Mouse (Mus musculus): Measurements from ENCODE around the gene Tatdn2. TPM values are rescaled to one million over a fixed set of nuclear protein-coding genes. Genes with fewer than 3 reads are reported as not detected.
"Not testable (repeated sequence)": the region's sequence is repeated elsewhere in the genome, so short reads cannot be mapped to it uniquely, and the experiment has no call there.

The Tatdn2 gene
- polyA plus RNA-seq, 1 experiment from 2014 or later, result 2.1 TPM

DNA sequence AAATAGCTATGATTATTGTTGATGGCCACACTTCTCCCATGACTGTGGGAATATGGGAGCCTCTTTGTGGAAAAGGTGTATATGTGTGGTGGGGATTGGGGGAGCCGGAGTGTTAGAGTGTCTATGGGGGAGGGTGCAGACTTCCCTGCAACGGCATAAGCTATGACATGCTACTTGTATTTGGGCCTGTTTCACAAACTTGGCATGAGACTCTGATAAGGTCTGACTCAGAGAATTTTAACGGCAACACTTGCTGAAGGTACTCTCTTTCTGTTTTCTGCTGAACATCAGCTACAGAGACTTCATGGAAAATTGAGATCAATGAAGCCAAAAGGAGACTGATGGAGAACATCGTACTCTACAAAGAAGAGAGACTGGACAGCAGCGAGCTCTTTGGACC is 3.5 kb upstream of the Tatdn2 start:
- no peak for ATAC-seq (ENCODE audit: low FRiP score, low TSS enrichment)
- Histone ChIP-seq H3K9ac (replicated peaks; ENCODE audit: low read length) (no peak overlapping the region), H3K4me1 (ENCODE audit: control insufficient read depth, insufficient read depth, low read length) (peaks cover 10% of the 10 kb centered on the region), H3K27ac (replicated peaks; ENCODE audit: low read depth, low read length) (no peak overlapping the region), H3K27me3 (ENCODE audit: control insufficient read depth, insufficient read depth, low read length) (no peaks in the 10 kb centered on the region), H3K4me3 (replicated peaks; ENCODE audit: low read depth, low read length) (no peak overlapping the region), H3K4me2 (ENCODE audit: low read length) (no peak overlapping the region), H3K9me3 (ENCODE audit: control insufficient read depth, low read length) (no peaks in the 10 kb centered on the region), H3K36me3 (ENCODE audit: control insufficient read depth, insufficient read depth, low read length) (no peaks in the 10 kb centered on the region)
- no peak for DNase-seq
- 94% methylated on average over 5 of the region's 5 CpGs for WGBS

DNA sequence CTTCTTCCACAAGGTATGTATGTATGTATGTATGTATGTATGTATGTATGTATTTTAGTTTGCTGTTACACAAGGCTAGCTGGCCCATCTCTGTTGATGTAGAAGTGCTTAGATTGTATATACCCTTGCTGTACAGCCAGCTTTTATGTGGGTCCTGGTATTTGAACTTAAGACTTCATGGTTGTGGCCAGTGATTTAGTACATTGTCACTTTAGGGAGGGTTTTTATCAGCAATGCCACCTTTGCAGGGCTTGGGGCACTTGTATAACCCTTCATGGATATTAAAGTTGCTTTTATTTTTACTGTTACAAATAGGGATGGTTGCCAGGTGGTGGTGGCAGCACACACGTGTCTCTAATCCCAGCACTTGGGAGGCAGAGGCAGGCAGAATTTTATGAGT is 1.6 kb upstream of the Tatdn2 start:
- Histone ChIP-seq H3K4me2 (ENCODE audit: low read length) (no peak overlapping the region), H3K36me3 (ENCODE audit: control insufficient read depth, insufficient read depth, low read length) (peaks cover 7% of the 10 kb centered on the region; the same call in 1 of the 2 replicates), H3K4me1 (ENCODE audit: control insufficient read depth, insufficient read depth, low read length) (peaks cover 15% of the 10 kb centered on the region), H3K4me3 (replicated peaks; ENCODE audit: low read depth, low read length) (no peak overlapping the region), H3K9ac (replicated peaks; ENCODE audit: low read length) (no peak overlapping the region), H3K27me3 (ENCODE audit: control insufficient read depth, insufficient read depth, low read length) (no peaks in the 10 kb centered on the region), H3K27ac (replicated peaks; ENCODE audit: low read depth, low read length) (no peak overlapping the region), H3K9me3 (ENCODE audit: control insufficient read depth, low read length) (no peaks in the 10 kb centered on the region)
- ATAC-seq (ENCODE audit: low FRiP score, low TSS enrichment) (no peak), DNase-seq (no peak)
- WGBS, result 83% methylated on average over 1 of the region's 1 CpGs

DNA sequence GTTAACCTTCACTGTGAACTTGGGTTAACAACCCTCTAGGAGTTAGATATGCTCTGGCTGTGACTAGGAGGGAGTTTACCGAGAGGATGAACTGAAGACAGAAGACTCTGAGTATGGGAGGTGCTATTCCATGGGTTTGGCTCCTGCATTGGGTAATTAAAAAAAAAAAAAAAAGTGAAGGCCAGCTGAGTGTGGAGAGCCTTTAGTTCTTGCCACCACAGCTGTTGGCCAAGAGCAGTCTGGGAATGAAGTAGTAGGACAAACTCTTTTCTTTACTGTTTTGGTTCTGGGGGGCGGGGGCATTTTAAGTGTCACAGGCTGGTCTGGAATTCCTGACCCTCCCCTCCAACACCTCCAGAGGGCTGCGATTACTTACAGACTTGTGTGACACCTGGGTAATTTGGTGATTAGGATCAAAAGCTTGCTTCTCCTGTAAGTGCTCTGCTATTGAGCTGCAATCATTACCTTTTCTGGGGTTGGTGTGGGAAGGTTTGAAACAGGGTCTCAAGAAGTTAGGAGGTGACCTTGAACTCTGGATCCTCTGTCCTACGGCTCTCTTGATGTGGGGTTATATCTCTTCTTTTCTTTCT is 989 bp upstream of the Tatdn2 start:
- peaks cover 8% of the 10 kb centered on the region; the same call in 1 of the 2 replicates for H3K36me3 ChIP-seq (ENCODE audit: control insufficient read depth, insufficient read depth, low read length)
- H3K4me1 ChIP-seq (ENCODE audit: control insufficient read depth, insufficient read depth, low read length), result peaks cover 15% of the 10 kb centered on the region
- WGBS, result 92% methylated on average over 4 of the region's 4 CpGs
- H3K9me3 ChIP-seq (ENCODE audit: control insufficient read depth, low read length), result no peaks in the 10 kb centered on the region
- no peak for ATAC-seq (ENCODE audit: low FRiP score, low TSS enrichment)
- H3K4me2 ChIP-seq (ENCODE audit: low read length), result peak overlapping the region; percentile 99
- DNase-seq, result no peak
- peak overlapping the region; percentile 49; the same call in 1 of the 2 replicates for H3K9ac ChIP-seq (replicated peaks; ENCODE audit: low read length)
- H3K27me3 ChIP-seq (ENCODE audit: control insufficient read depth, insufficient read depth, low read length), result no peaks in the 10 kb centered on the region
- peak overlapping the region; percentile 86 for H3K4me3 ChIP-seq (replicated peaks; ENCODE audit: low read depth, low read length)
- no peak overlapping the region; the same call in 1 of the 2 replicates for H3K27ac ChIP-seq (replicated peaks; ENCODE audit: low read depth, low read length)

DNA sequence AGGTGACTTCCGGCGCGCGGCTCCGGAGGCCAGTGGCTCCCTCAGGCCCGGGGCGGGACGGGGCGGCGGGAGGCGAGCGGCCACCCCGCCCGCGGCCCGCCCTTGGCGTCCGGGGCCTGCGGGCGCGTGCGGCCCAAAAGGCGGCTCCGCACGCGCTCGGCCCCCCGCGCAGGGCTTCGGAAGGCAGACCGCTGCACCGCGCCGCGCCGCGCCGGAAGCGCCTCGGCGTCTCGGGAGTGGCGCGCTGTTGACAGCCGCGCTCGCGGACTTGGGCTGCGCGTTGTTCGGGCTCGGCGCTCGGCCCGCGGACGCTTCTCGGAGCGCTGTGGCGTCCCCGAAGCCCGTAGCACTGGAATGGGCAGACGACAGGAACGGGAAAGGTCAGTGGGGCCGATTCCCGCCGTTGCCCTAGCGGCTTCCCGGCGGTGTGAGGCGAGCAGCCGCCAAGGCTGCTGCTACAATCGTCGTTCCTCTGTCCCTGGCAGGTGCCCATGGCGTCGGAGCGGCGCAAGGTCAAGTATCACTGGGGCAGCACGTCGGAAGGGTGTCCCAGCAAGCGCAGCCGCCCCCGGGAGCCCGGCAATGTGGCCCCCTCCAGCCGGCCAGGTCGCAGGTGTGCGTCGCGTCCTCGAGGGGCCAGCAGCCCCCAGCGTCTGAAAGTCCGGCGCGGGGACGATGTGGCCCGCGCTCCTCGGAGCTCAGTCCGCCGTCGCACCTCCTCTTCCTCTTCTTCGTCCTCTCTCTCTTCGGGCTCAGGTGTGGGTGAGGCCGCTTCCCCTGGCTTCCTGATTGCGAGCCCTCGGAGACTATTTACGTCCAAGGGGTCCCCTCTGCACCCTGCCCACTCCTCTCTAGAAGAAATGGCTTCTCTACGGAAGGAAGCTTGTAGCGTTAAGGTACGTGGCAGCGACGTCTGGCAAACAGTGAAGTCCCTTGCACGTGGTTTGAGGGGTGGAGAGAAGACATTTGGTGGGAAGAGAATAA is 664 bp downstream of the Tatdn2 start:
- ATAC-seq (ENCODE audit: low FRiP score, low TSS enrichment) (peak; percentile 65; the same call in 1 of the 2 replicates), DNase-seq (peak; percentile 78)
- H3K9ac ChIP-seq (replicated peaks; ENCODE audit: low read length), result peak overlapping the region; percentile 73
- H3K4me3 ChIP-seq (replicated peaks; ENCODE audit: low read depth, low read length), result peak overlapping the region; percentile 86
- peak overlapping the region; percentile 99 for H3K4me2 ChIP-seq (ENCODE audit: low read length)
- peak overlapping the region; percentile 83 for H3K27ac ChIP-seq (replicated peaks; ENCODE audit: low read depth, low read length)
- WGBS, result under 1% methylated on average over 110 of the region's 113 CpGs
- H3K4me1 ChIP-seq (ENCODE audit: control insufficient read depth, insufficient read depth, low read length), result peaks cover 15% of the 10 kb centered on the region
- no peaks in the 10 kb centered on the region for H3K27me3 ChIP-seq (ENCODE audit: control insufficient read depth, insufficient read depth, low read length)
- peaks cover 23% of the 10 kb centered on the region for H3K36me3 ChIP-seq (ENCODE audit: control insufficient read depth, insufficient read depth, low read length)
- no peaks in the 10 kb centered on the region for H3K9me3 ChIP-seq (ENCODE audit: control insufficient read depth, low read length)

DNA sequence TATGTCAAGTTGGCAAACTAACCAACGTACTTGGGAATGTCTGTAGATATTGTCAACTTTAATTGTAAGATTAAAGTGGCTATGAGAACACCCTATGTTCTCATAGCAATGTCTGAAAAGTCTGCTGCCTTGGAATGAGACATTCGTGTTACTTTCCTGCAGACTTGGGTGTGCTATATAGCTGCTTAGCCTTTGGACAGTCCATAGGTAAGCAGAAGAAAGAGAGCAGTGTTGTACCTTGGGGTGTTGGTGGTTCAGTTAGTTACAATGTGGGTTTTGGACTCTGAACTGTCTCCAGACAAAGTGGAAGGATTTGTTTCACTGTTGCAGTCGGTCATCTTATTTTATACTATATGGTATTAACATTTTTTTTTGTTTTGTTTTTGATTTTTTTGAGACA is 15.9 kb downstream of the Tatdn2 start:
- H3K9me3 ChIP-seq (ENCODE audit: control insufficient read depth, low read length), result no peaks in the 10 kb centered on the region
- H3K4me1 ChIP-seq (ENCODE audit: control insufficient read depth, insufficient read depth, low read length), result no peaks in the 10 kb centered on the region
- H3K27ac ChIP-seq (replicated peaks; ENCODE audit: low read depth, low read length), result no peak overlapping the region
- no peak overlapping the region for H3K4me2 ChIP-seq (ENCODE audit: low read length)
- DNase-seq (no peak), ATAC-seq (ENCODE audit: low FRiP score, low TSS enrichment) (no peak)
- peaks cover 95% of the 10 kb centered on the region for H3K36me3 ChIP-seq (ENCODE audit: control insufficient read depth, insufficient read depth, low read length)
- WGBS, result 96% methylated on average over 3 of the region's 3 CpGs
- no peaks in the 10 kb centered on the region for H3K27me3 ChIP-seq (ENCODE audit: control insufficient read depth, insufficient read depth, low read length)
- no peak overlapping the region for H3K9ac ChIP-seq (replicated peaks; ENCODE audit: low read length)
- H3K4me3 ChIP-seq (replicated peaks; ENCODE audit: low read depth, low read length), result no peak overlapping the region

DNA sequence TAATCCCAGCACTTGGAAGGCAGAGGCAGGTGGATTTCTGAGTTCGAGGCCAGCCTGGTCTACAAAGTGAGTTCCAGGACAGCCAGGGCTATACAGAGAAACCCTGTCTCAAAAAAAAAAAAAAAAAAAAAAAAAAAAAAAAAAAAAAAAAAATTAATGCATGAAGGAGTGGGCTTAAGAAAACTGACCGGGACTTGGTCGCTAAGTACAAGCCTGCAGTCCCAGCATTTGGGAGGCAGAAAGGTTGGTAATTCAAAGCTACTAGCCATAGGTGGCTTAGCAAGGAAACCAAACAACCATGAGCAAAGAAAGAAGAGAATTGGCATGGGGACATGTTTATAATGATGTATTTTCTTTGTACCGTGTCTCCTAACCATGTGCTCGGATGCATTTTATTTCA is 16.5 kb downstream of the Tatdn2 start:
- not testable (repeated sequence) for H3K9me3 ChIP-seq (ENCODE audit: control insufficient read depth, low read length); H3K27me3 ChIP-seq (ENCODE audit: control insufficient read depth, insufficient read depth, low read length); H3K27ac ChIP-seq (replicated peaks; ENCODE audit: low read depth, low read length); H3K4me3 ChIP-seq (replicated peaks; ENCODE audit: low read depth, low read length); ATAC-seq (ENCODE audit: low FRiP score, low TSS enrichment); H3K4me2 ChIP-seq (ENCODE audit: low read length); DNase-seq; H3K4me1 ChIP-seq (ENCODE audit: control insufficient read depth, insufficient read depth, low read length); H3K9ac ChIP-seq (replicated peaks; ENCODE audit: low read length)
- WGBS, result 90% methylated on average over 4 of the region's 5 CpGs
- peaks cover 92% of the 10 kb centered on the region for H3K36me3 ChIP-seq (ENCODE audit: control insufficient read depth, insufficient read depth, low read length)

DNA sequence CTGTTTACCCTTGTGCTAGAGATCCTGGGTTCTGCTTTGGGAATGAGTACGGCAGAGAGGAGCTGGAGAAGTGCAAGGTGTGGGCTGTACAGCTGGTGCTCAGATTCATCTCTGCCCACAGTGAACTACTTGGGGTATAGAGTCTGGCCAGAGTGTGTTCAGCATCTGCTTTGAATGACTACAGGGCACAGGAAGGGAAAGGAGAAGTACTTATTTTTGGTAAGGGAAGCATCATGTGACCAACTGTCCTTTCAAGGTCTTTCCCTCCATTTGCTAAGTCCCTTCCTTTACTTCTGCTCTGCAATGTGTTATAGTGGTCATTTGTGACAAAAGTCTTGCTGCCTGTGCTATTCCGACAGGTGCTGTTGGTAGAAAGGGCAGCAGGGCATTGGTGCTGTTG is 17.4 kb downstream of the Tatdn2 start:
- Histone ChIP-seq H3K36me3 (ENCODE audit: control insufficient read depth, insufficient read depth, low read length) (peaks cover 92% of the 10 kb centered on the region), H3K4me3 (replicated peaks; ENCODE audit: low read depth, low read length) (no peak overlapping the region), H3K4me1 (ENCODE audit: control insufficient read depth, insufficient read depth, low read length) (no peaks in the 10 kb centered on the region), H3K9ac (replicated peaks; ENCODE audit: low read length) (no peak overlapping the region), H3K27ac (replicated peaks; ENCODE audit: low read depth, low read length) (no peak overlapping the region), H3K9me3 (ENCODE audit: control insufficient read depth, low read length) (no peaks in the 10 kb centered on the region), H3K27me3 (ENCODE audit: control insufficient read depth, insufficient read depth, low read length) (no peaks in the 10 kb centered on the region), H3K4me2 (ENCODE audit: low read length) (no peak overlapping the region)
- ATAC-seq (ENCODE audit: low FRiP score, low TSS enrichment) (no peak), DNase-seq (no peak)
- 95% methylated on average over 2 of the region's 2 CpGs for WGBS

DNA sequence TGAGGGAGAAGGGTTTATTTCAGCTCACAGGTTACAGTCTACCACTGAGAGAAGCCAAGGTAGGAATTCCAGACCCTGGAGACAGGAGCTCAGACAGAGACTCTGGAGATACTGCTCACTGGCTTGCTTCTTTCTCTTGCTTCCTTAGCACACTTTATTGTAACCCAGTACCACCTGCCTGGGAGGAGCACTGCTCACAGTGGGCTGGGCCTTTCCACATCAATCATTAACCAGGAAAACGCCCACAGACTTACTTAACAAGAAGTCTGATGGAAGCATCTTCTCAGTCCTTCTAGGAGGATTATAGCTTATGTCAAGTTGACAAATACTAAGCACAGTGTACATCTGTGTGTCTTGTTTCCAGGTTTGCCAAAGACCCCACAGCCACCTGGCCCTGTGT is 17.9 kb downstream of the Tatdn2 start:
- Histone ChIP-seq H3K4me3 (replicated peaks; ENCODE audit: low read depth, low read length) (no peak overlapping the region), H3K4me1 (ENCODE audit: control insufficient read depth, insufficient read depth, low read length) (no peaks in the 10 kb centered on the region), H3K4me2 (ENCODE audit: low read length) (no peak overlapping the region), H3K27me3 (ENCODE audit: control insufficient read depth, insufficient read depth, low read length) (no peaks in the 10 kb centered on the region), H3K9me3 (ENCODE audit: control insufficient read depth, low read length) (no peaks in the 10 kb centered on the region), H3K9ac (replicated peaks; ENCODE audit: low read length) (no peak overlapping the region), H3K36me3 (ENCODE audit: control insufficient read depth, insufficient read depth, low read length) (peaks cover 92% of the 10 kb centered on the region), H3K27ac (replicated peaks; ENCODE audit: low read depth, low read length) (no peak overlapping the region)
- no peak for ATAC-seq (ENCODE audit: low FRiP score, low TSS enrichment)
- DNase-seq, result no peak
- WGBS, result 92% methylated on average over 1 of the region's 1 CpGs
